Mouse (Mus musculus): ENCODE measurements around the gene Nsg1.

Gene Nsg1

DNA sequence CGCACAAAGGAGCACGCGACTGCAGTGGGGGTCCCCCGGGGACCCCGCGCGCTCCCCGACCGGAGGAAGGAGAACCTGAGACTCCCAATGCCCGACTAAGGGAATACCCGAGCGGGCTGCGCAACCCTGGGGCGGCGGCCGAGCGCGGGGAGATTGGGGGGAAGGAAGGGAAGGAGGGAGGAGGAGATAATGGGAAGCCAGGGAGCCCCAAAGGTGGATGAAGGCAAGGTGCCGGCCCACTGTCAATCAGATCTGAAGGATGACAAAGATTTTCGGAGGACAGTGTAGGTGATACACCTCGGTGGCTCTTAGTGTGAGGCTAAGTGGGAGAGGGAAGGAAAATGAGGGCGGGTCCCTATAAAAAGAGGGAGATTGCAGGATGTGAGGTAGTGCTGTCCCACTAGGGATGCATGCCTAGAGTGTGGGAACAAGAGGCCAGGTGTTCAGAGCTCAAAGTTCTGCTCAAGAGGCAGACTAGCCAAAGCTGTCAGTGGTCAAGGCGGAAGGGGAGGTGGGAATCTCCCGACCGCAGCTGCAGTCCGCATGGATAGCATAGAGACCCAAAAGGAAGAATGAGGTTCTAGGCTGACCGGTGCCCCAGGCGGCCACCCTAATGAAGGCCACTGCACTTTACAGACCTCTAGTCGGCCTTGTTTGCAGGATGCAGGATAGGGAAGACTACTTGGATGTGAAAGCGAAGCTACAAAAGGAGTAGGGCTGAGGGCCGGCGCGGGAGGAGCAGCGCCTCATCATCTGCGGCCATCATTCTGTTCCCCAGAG lies at the start of gene Nsg1:
Gene Nsg1, minus strand, starts transcription at position 274 of the 780 bp plus-strand sequence.
- DNase-seq (ENCODE audit: low read depth, low spot score), result no peak

- no peak for DNase-seq (ENCODE audit: low read depth, low spot score)
These were observed 49.3 kb upstream of the Nsg1 start for GRCm38 (mm10) chr5:38208985-38209384.

GRCm38 (mm10) chr5:38205303-38205726 lies 45.6 kb upstream of the Nsg1 start:
- no peak for DNase-seq (ENCODE audit: low read depth, low spot score)

DNA sequence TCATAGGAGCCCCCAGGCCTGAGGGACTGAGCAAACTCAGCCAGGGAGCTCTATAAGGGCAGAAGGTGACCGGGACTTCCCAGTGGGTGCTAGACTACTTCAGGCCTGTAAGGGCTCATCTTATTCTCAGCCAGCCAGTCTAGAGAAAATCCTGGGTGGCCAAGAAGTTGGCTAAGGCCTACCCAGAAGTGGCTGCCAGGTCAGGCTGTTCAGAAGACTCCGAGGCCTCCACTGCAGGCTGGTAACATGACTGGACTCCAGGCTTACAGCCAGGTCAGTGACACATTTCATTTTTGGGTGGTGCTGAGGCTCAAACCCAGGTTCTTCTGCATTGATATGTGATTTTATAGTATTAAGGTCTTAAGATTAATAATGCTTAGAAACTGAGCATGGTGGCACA lies 40.0 kb upstream of the Nsg1 start:
- DNase-seq (ENCODE audit: low read depth, low spot score), result no peak

DNA sequence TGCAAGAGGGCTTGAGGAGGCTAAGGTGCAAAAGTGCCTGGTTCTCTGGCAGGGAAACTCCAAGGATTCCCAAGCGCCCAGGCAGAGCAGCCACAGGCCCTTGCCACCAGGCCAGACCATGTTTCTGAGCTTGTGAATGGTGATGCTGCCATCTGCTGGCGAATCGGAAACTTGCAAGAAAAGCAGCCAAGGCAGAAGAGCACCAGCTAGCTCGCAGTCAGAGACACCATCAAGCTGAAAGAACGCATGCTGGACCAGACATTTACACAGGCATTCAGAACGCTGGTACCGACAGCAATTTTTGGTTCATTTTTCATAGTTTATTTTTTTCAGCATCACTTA lies 37.7 kb upstream of the Nsg1 start:
- DNase-seq (ENCODE audit: low read depth, low spot score), result peak; percentile 33

DNA sequence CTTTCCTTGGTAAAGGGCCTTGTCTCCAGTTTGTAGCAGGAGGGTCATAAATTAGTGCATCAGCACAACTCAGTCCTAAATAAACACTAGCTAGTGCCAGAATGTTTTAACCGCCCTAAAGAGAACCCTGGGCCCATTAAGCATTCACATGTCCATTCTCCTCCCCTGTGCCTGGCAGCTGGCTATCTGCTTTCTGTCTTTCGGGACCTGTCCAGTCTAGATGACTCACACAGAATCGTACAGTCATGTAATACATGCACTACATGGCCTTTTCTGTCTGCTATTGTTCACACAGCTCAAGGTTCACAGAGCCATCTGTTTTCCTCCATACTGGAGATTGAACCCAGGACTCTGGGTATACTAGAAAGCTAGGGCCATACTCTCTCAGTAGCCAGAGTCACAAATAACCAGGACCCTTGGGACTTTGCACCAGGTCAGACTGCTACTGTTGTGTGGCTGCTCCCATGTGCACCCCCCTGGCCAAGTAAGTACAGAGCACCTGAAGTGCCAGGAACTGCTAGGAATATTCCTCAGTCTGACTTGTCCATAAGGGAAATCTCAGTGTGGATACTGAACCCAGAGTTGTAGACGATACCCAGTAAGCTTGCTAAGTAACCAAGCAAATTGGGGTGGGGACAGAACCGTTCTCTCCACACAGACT lies 37.2 kb upstream of the Nsg1 start:
- no peak for DNase-seq (ENCODE audit: low read depth, low spot score)

GRCm38 (mm10) chr5:38195941-38196340 lies 36.2 kb upstream of the Nsg1 start:
- no peak for DNase-seq (ENCODE audit: low read depth, low spot score)

DNA sequence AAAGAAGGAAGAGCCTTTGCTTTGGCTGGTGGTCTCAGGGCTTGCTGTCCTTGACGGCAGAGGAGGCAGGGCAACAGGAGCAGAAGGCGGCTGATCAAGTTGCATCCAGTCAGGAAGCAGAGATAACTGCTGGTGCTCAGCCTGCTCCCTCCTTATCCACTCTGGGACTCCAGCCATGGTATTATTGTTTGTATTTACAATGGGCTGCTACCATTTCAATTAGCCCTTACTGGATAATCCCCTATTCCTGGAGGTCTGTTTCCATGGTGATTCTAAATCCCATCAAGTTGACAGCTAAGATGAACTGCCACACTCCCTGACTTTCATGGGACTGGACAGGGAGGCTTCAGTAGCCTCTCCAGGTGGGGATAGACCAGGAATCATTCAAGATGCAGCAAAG lies 35.2 kb upstream of the Nsg1 start:
- DNase-seq (ENCODE audit: low read depth, low spot score), result no peak

GRCm38 (mm10) chr5:38190907-38191306 lies 31.2 kb upstream of the Nsg1 start:
- no peak for DNase-seq (ENCODE audit: low read depth, low spot score)

DNA sequence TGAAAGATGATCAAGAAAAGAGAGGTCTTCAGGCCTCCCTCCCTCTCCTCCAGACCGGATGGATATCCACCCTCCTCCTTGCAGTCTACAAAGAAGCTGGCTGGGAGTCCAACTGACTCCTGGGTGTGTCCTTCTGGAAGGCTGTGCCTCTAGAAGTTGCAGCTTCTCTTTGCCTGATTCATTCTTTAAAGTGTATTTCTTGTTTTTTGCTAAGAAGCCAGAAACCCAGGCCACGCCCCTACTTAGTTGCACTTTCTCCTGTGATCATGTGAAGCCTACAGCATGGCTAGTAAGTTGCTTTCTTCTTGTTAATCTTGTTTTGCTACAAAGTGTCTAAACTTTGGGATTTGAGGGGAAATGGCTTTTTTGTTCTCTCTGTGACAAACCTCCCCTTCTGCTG lies 27.3 kb upstream of the Nsg1 start:
- DNase-seq (ENCODE audit: low read depth, low spot score), result no peak

GRCm38 (mm10) chr5:38184688-38185285 lies 25.1 kb upstream of the Nsg1 start:
- DNase-seq (ENCODE audit: low read depth, low spot score), result no peak

- DNase-seq (ENCODE audit: low read depth, low spot score), result no peak
These were observed 14.7 kb upstream of the Nsg1 start for GRCm38 (mm10) chr5:38174256-38174912.

- no peak for DNase-seq (ENCODE audit: low read depth, low spot score)
These were observed 14.1 kb upstream of the Nsg1 start for GRCm38 (mm10) chr5:38173766-38174165.

DNA sequence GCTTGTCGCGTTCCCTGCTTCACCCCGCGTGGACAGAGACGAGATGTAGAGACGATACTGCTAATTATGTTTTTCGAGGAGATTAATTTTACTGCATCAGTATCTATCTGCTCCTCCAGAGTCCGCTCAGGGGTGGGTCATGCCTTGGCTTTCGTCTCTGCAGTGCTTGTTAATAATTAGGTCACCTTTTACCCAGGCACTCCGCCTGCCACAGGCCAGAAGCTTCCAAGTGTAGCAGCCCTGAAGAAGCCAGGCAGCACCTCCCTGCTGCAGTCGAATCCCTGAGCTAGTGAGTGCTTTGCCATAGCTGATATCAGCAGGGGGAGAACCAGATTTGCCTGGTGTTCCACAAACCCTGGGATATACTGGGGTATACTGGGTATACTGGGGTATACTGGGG lies 8.8 kb upstream of the Nsg1 start:
- no peak for DNase-seq (ENCODE audit: low read depth, low spot score)

- no peak for DNase-seq (ENCODE audit: low read depth, low spot score)
These were observed 617 bp downstream of the Nsg1 start for GRCm38 (mm10) chr5:38158947-38159633.

- no peak for DNase-seq (ENCODE audit: low read depth, low spot score)
These were observed 1.2 kb downstream of the Nsg1 start for GRCm38 (mm10) chr5:38158501-38158946.

GRCm38 (mm10) chr5:38157481-38158020 lies 2.2 kb downstream of the Nsg1 start:
- DNase-seq (ENCODE audit: low read depth, low spot score), result no peak

- DNase-seq (ENCODE audit: low read depth, low spot score), result no peak
These were observed 6.1 kb downstream of the Nsg1 start for GRCm38 (mm10) chr5:38153636-38154035.

- DNase-seq (ENCODE audit: low read depth, low spot score), result no peak
These were observed 7.3 kb downstream of the Nsg1 start for GRCm38 (mm10) chr5:38152201-38153108.

DNA sequence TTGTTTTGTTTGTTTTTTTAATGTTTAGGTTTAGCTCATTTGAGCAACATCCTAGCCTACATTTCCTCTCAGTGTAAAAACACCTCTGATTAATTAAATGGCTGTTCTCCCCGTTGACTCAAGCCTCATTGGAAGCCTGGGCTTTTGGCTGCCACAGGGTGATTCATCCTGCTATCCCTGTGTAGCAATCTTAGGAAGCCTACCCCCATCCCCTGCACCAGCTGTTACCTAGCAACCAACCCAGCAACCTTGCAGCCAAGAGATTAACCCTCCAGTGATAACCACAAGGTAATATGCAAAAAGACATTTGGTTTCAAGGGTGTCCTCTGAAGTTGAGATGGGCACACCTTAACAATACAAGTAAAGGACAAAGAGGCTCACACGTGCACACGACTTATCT lies 8.4 kb downstream of the Nsg1 start:
- no peak for DNase-seq (ENCODE audit: low read depth, low spot score)

Data from c-Kit-negative CD71-positive TER-119-positive erythroid progenitor cells, embryonic 14.5 days (primary cell).